Mouse (Mus musculus) midbrain, embryonic 12.5 days (tissue): ENCODE results near the gene Zmynd8. TPM values are rescaled to one million over a fixed set of nuclear protein-coding genes. Genes with fewer than 3 reads are reported as not detected.
A peak's percentile ranks its signal among the peaks of the same experiment; 100 is the strongest.

Source experiments
- ATAC-seq: fragments of 200-750 bp; cut with Nextera tagmentation; 2 replicates; pipeline ENCODE4 v1.8.0; 2017; ENCODE audit warnings: low read depth, moderate TSS enrichment, moderate library complexity; ENCODE audit not compliant: low FRiP score
- H3K27ac ChIP-seq: fragments of 300-500 bp; sonication (generic); replicated peaks from 2 replicates; pipeline ENCODE4 v1.5.1; 2016; ENCODE audit warnings: mild to moderate bottlenecking
- H3K27me3 ChIP-seq: fragments of 300-500 bp; sonication (generic); 2 replicates; pipeline ENCODE4 v1.6.1; 2016; ENCODE audit warnings: mild to moderate bottlenecking
- H3K36me3 ChIP-seq: fragments of 300-500 bp; sonication (generic); 2 replicates; pipeline ENCODE4 v1.6.1; 2016
- H3K4me1 ChIP-seq: fragments of 300-500 bp; sonication (generic); 2 replicates; pipeline ENCODE4 v1.6.1; 2016
- H3K4me2 ChIP-seq: fragments of 300-500 bp; sonication (generic); replicated peaks from 2 replicates; pipeline ENCODE4 v1.6.1; 2016; ENCODE audit warnings: mild to moderate bottlenecking, moderate library complexity
- H3K4me3 ChIP-seq: fragments of 300-500 bp; sonication (generic); 2 replicates; pipeline ENCODE4 v1.5.1; 2016; ENCODE audit warnings: mild to moderate bottlenecking
- H3K9ac ChIP-seq: fragments of 300-500 bp; sonication (generic); replicated peaks from 2 replicates; pipeline ENCODE4 v1.6.1; 2016; ENCODE audit warnings: mild to moderate bottlenecking, moderate library complexity
- H3K9me3 ChIP-seq: fragments of 300-500 bp; sonication (generic); 2 replicates; pipeline ENCODE4 v1.6.1; 2016; ENCODE audit warnings: mild to moderate bottlenecking
- WGBS: fragments of 180-500 bp; shearing (Covaris S2); methylation state at CpG from one replicate; pipeline ENCODE4 v1.1.7; 2016; 5-methylcytosine and 5-hydroxymethylcytosine counted together
- polyA plus RNA-seq: library from polyadenylated mRNA; unstranded; fragments of >200 nt; fragmentation: Nextera tagmentation; extraction: Ambion mirVana; gene quantifications from 2 replicates; pipeline ENCODE4 v1.2.1, GENCODE M21; 2016

Gene Zmynd8
- polyA plus RNA-seq, 1 experiment from 2014 or later: 71.2 TPM

GRCm38 (mm10) chr2:165884577-165885224 is 14.1 kb downstream of the Zmynd8 start:
- Histone ChIP-seq H3K9ac (peak overlapping the region; percentile 76), H3K4me2 (peak overlapping the region; percentile 61), H3K9me3 (no peaks in the 10 kb centered on the region), H3K4me3 (peak overlapping the region; percentile 38), H3K27ac (peak overlapping the region; percentile 99), H3K27me3 (no peaks in the 10 kb centered on the region), H3K4me1 (peaks cover 98% of the 10 kb centered on the region), H3K36me3 (no peaks in the 10 kb centered on the region)
- ATAC-seq: peak; percentile 59
- WGBS: 2% methylated on average over 20 of the region's 21 CpGs

GRCm38 (mm10) chr2:165883846-165884576 is 14.8 kb downstream of the Zmynd8 start:
- Histone ChIP-seq H3K36me3 (no peaks in the 10 kb centered on the region), H3K9ac (peak overlapping the region; percentile 62), H3K27me3 (no peaks in the 10 kb centered on the region), H3K4me2 (peak overlapping the region; percentile 61), H3K9me3 (no peaks in the 10 kb centered on the region), H3K4me1 (peaks cover 98% of the 10 kb centered on the region), H3K27ac (peak overlapping the region; percentile 99), H3K4me3 (peak overlapping the region; percentile 38)
- 17% methylated on average over 11 of the region's 11 CpGs for WGBS
- ATAC-seq: no peak

- H3K9ac ChIP-seq: peak overlapping the region; percentile 62
- no peaks in the 10 kb centered on the region for H3K27me3 ChIP-seq
- peak overlapping the region; percentile 61 for H3K4me2 ChIP-seq
- ATAC-seq: no peak
- H3K36me3 ChIP-seq: no peaks in the 10 kb centered on the region
- WGBS: 16% methylated on average over 6 of the region's 6 CpGs
- H3K4me3 ChIP-seq: peak overlapping the region; percentile 38
- no peaks in the 10 kb centered on the region for H3K9me3 ChIP-seq
- peaks cover 98% of the 10 kb centered on the region for H3K4me1 ChIP-seq
- peak overlapping the region; percentile 99 for H3K27ac ChIP-seq
These were observed 15.8 kb downstream of the Zmynd8 start for GRCm38 (mm10) chr2:165883006-165883405.

DNA sequence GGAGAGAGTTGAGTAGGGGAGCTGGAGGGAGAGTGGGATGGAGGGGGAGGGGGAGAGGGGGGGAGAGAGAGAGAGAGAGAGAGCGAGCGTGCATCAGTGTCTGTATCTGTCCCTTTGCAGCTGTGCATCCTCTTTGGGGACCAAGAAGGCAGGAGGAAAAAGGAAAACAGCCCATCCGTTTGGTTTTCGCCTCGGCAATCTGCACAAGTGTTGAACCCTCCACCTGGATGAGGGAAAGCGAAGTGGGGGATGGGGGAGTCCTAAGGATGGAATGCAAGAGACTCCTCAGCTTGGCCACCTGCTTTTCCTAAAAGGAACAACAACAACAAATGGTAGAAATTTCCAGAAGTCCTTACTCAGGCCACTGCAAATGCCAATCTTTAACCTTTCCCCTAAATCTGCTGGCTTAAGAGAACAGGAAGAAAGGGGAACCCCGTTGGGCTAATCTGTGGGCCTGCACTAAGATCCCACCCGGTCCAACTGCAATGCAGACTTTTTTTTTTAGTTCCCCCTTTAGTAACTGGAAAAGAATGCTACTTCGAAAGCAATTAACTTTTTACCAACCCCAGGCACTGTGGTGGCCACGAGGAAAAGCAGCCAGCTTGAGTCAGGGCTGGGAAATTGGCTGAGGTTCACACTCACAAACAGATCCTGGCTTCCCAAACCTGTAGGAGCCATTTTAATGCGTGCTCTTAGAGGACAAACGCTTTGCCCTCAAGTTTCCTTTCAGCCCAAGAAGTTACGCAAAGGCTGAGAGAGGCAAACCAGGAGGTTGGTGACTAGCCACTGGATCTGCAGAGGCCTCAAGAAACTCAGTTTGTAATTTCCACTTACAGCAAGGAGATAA is 17.0 kb downstream of the Zmynd8 start:
- Histone ChIP-seq H3K27ac (peak overlapping the region; percentile 99), H3K36me3 (no peaks in the 10 kb centered on the region), H3K9me3 (no peaks in the 10 kb centered on the region), H3K27me3 (no peaks in the 10 kb centered on the region), H3K4me3 (peak overlapping the region; percentile 38), H3K4me2 (peak overlapping the region; percentile 61), H3K4me1 (peaks cover 98% of the 10 kb centered on the region), H3K9ac (peak overlapping the region; percentile 62)
- WGBS: 9% methylated on average over 13 of the region's 13 CpGs
- no peak for ATAC-seq

- H3K27me3 ChIP-seq: no peaks in the 10 kb centered on the region
- WGBS: 4% methylated on average over 3 of the region's 3 CpGs
- no peaks in the 10 kb centered on the region for H3K36me3 ChIP-seq
- peaks cover 98% of the 10 kb centered on the region for H3K4me1 ChIP-seq
- H3K27ac ChIP-seq: peak overlapping the region; percentile 99
- peak overlapping the region; percentile 38 for H3K4me3 ChIP-seq
- no peak for ATAC-seq
- no peaks in the 10 kb centered on the region for H3K9me3 ChIP-seq
- peak overlapping the region; percentile 61 for H3K4me2 ChIP-seq
- peak overlapping the region; percentile 62 for H3K9ac ChIP-seq
These were observed 17.6 kb downstream of the Zmynd8 start for GRCm38 (mm10) chr2:165881220-165881584.

- ATAC-seq: no peak
- Histone ChIP-seq H3K9ac (peak overlapping the region; percentile 51), H3K27ac (peak overlapping the region; percentile 99), H3K4me1 (peaks cover 98% of the 10 kb centered on the region), H3K4me2 (peak overlapping the region; percentile 61), H3K27me3 (no peaks in the 10 kb centered on the region), H3K9me3 (no peaks in the 10 kb centered on the region), H3K36me3 (no peaks in the 10 kb centered on the region), H3K4me3 (peak overlapping the region; percentile 24)
- WGBS: 4% methylated on average over 15 of the region's 15 CpGs
These were observed 18.2 kb downstream of the Zmynd8 start for GRCm38 (mm10) chr2:165880501-165881182.

DNA sequence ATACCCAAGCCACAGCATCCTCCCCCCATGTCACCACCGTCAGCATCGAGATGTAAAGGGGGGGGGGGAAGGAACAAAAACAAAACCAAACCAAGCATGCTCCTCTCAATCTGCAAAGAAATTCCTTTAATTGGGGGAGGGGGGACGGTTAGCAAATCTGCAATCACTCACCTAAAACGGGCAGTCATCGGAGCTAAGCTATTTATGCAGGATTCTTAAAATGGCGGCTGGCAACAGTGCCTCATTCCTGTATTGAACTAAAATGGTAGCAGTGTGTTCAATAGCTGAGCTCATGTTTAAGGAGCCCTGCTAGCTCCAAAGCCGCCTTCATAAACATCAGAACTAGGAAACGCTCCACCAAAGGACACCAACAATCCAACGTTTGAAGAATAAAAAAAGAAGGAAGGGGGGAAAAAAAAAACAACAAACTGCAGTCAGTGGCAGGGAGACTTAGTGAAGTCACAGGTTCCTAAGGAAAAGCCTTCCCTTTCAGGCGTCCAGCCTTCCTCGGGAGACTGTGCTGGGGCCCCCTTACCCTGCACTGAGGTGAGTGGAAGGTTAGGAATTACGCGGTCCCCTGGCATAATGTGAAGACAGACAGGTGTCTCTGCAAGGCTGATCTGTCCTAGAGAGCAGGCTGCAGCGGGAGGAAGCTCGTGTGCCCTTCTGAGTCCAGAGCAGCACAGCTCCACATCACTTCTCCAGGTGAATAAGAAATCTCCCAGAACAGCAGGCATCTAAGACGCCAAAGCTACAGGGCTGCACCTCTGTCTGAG is 19.2 kb downstream of the Zmynd8 start:
- Histone ChIP-seq H3K4me1 (peaks cover 99% of the 10 kb centered on the region), H3K4me2 (peak overlapping the region; percentile 61), H3K27ac (peak overlapping the region; percentile 99), H3K9ac (peak overlapping the region; percentile 51), H3K4me3 (peak overlapping the region; percentile 24), H3K27me3 (no peaks in the 10 kb centered on the region), H3K9me3 (no peaks in the 10 kb centered on the region), H3K36me3 (no peaks in the 10 kb centered on the region)
- 8% methylated on average over 16 of the region's 16 CpGs for whole genome bisulfite sequencing
- no peak for ATAC-seq

DNA sequence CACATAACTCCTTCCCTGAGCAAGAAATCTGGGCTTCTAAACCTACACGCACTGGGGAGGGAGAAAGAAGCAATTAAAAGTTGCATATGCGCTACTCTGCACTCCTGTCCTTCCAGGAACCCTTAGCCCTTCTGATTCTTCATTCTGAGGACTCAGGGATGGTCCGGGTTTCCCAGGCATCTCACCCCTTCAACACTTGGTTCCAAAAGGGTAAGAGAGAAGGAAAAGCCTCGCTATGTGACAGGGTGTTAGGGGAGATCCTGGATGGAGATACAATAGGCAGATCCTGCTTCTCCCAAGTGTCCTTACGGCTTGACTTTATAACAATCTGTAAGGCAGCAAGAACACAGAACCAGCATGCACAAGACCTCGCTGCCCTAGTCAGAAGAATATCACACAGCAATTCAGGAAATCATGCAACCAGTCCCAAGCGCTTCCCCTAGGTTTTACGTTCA is 19.9 kb downstream of the Zmynd8 start:
- Histone ChIP-seq H3K9me3 (no peaks in the 10 kb centered on the region), H3K4me1 (peaks cover 99% of the 10 kb centered on the region), H3K27me3 (no peaks in the 10 kb centered on the region), H3K4me3 (peak overlapping the region; percentile 24), H3K36me3 (peaks cover 6% of the 10 kb centered on the region), H3K9ac (peak overlapping the region; percentile 51), H3K27ac (peak overlapping the region; percentile 99), H3K4me2 (peak overlapping the region; percentile 61)
- no peak for ATAC-seq
- 33% methylated on average over 8 of the region's 8 CpGs for WGBS

DNA sequence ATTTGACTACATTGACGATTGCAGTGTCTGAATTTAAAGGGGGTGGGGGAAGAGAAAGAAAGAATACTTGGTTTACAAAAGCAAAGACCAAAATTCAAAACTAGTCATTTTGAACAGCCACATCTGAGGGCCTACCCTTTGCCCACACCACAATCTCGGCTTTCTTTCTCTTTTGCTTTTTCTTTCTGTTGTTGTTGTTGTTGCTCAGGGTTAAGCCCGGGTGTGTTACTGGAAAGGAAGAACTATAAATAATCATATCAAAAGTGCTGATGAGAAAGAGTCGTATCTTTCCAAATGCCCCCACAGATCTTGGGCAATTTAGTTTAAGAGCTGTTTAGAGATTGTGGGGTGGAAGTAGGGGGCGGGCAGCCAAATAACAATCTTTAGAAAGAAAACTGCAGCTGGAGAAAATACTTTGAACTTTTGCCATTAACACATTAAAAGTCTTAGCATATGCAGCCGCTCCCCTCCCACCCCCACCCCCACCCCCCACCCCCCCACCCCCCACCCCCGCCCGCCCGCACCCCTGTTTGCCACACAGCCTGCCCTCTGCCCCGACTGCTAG is 20.7 kb downstream of the Zmynd8 start:
- H3K4me3 ChIP-seq: peak overlapping the region; percentile 24
- peak overlapping the region; percentile 99 for H3K27ac ChIP-seq
- peak overlapping the region; percentile 61 for H3K4me2 ChIP-seq
- ATAC-seq: no peak
- peak overlapping the region; percentile 51 for H3K9ac ChIP-seq
- H3K36me3 ChIP-seq: peaks cover 14% of the 10 kb centered on the region
- H3K27me3 ChIP-seq: no peaks in the 10 kb centered on the region
- 14% methylated on average over 10 of the region's 10 CpGs for WGBS
- H3K4me1 ChIP-seq: peaks cover 98% of the 10 kb centered on the region
- no peaks in the 10 kb centered on the region for H3K9me3 ChIP-seq

DNA sequence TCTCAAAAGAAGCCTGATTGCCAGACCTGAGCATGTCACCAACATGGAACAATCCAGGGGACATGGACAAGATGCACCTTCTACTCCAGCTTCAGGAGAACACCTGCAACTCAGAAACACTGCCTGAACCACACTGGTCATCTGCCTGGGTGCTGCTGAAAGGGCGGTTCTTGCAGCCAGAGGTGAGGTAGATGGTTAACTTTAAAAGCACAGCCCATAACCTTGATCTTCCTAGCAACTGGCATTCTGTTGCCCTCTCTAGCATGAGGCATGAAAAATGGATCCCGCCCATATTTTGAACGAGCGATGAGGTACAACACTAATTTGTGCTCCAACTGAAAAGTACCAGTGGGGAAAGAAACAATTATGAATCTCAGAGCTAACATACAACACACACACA is 21.6 kb downstream of the Zmynd8 start:
- no peak for ATAC-seq

More for the DNA sequence above, 21.6 kb downstream of the Zmynd8 start:
- H3K4me2 ChIP-seq: peak overlapping the region; percentile 61
- H3K4me3 ChIP-seq: no peak overlapping the region
- 66% methylated on average over 4 of the region's 4 CpGs for WGBS
- H3K9me3 ChIP-seq: no peaks in the 10 kb centered on the region
- H3K27me3 ChIP-seq: no peaks in the 10 kb centered on the region
- peak overlapping the region; percentile 51 for H3K9ac ChIP-seq
- H3K27ac ChIP-seq: peak overlapping the region; percentile 94
- H3K36me3 ChIP-seq: peaks cover 20% of the 10 kb centered on the region
- peaks cover 89% of the 10 kb centered on the region for H3K4me1 ChIP-seq
